ENCODE assay signal across 8 mouse cellular contexts in the genomic region with DNA sequence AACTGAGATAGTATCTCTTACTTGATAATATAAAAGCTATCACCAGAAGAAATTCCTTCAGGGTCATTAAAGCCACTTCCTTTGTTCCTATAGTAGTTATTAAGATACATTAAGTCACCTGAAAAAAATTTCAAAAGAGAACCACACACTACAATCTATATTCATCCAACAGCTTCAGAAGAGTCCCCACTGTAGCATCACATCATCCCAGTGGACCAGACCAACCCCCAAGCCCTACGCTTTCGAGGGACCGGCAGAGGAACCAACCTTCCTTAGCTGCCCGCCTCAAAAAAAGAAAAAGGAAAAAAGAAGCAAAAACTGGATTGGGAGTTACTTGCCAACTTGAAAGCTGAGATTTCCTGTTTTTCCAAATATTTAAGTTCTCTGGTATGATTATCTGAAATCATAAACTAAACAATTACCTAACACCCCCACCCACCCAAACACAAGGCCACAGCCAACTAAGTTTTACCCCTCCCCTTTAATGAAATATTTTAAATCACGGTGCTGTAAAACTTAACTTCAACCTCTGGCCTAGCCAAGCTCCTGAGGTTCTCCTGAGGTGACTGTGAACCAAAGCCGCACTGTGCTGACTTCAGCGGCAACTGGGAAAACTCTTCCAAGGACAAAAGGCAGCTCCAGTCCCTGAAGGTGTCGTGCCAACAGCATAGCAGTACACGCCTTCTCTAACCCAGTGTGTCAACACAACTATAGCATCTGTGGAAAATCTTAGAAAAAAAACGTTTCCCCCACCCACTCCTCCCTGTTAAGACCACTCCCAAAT. TPM values are rescaled to one million over a fixed set of nuclear protein-coding genes. Genes with fewer than 3 reads are reported as not detected.
A peak's percentile ranks its signal among the peaks of the same experiment; 100 is the strongest.
DNase-seq lines count a peak whose midpoint lies in the region; ATAC-seq and TF ChIP-seq lines count a peak whose summit lies in the region.

No protein-coding gene starts in this region.

- H3K4me2 ChIP-seq in heart, embryonic 15.5 days, result peak overlapping the region; percentile 54
- H3K4me2 ChIP-seq in liver, embryonic 16.5 days (ENCODE audit: low read depth, low read length), result peak overlapping the region; percentile 69
- peak overlapping the region; percentile 98 for H3K4me2 ChIP-seq in stomach, embryonic 16.5 days (ENCODE audit: low read depth, low read length)

- H3K36me3 ChIP-seq in heart, embryonic 15.5 days, result peaks cover 41% of the 10 kb centered on the region
- H3K36me3 ChIP-seq in liver, embryonic 16.5 days (ENCODE audit: control insufficient read depth, insufficient read depth), result peaks cover 55% of the 10 kb centered on the region
- H3K36me3 ChIP-seq in stomach, embryonic 16.5 days (ENCODE audit: control insufficient read depth, insufficient read depth, low read length), result peaks cover 17% of the 10 kb centered on the region

- under 1% methylated on average over 10 of the region's 10 CpGs for WGBS in heart, embryonic 15.5 days
- WGBS in liver, embryonic 16.5 days (ENCODE audit: insufficient replicate concordance), result 1% methylated on average over 10 of the region's 10 CpGs
- 0% methylated on average over 10 of the region's 10 CpGs for WGBS in stomach, embryonic 16.5 days

- no peaks in the 10 kb centered on the region for H3K9me3 ChIP-seq in heart, embryonic 15.5 days (replicated peaks)
- H3K9me3 ChIP-seq in liver, embryonic 16.5 days (replicated peaks; ENCODE audit: control insufficient read depth, low read length), result no peaks in the 10 kb centered on the region
- no peaks in the 10 kb centered on the region for H3K9me3 ChIP-seq in stomach, embryonic 16.5 days (replicated peaks; ENCODE audit: control insufficient read depth, low read length)

- intact Hi-C loops in left cerebral cortex, adult 2 months (cut with DNase I), result no loop called here
- intact Hi-C loops in left cerebral cortex, postnatal 10 days (cut with DNase I), result no loop called here
- intact Hi-C loops in left cerebral cortex, postnatal 14 days (cut with DNase I), result no loop called here

- peak in 1 of 2 experiments; percentile 13 for DNase-seq in left cerebral cortex, adult 2 months (ENCODE audit: extremely low spot score in 1 of 2, low spot score in 2 of 2)
- DNase-seq in left cerebral cortex, postnatal 10 days (ENCODE audit: extremely low spot score in 1 of 2, low spot score in 2 of 2), result no peak
- DNase-seq in left cerebral cortex, adult 11 months (ENCODE audit: low spot score), result no peak
- no peak for DNase-seq in left cerebral cortex, postnatal 14 days (ENCODE audit: low spot score in 2 of 2)

- no peak for ATAC-seq in heart, embryonic 15.5 days (replicated peaks; ENCODE audit: insufficient number of reproducible peaks, insufficient read depth, low FRiP score, low read depth)
- ATAC-seq in liver, embryonic 16.5 days (ENCODE audit: low read depth), result no peak
- ATAC-seq in stomach, embryonic 16.5 days (ENCODE audit: insufficient read depth, low FRiP score), result no peak

- peak overlapping the region; percentile 100 for H3K27ac ChIP-seq in left cerebral cortex, adult 2 months
- H3K27ac ChIP-seq in brown adipose tissue, adult 24 weeks (replicated peaks; ENCODE audit: low read depth, low read length), result peak overlapping the region; percentile 53
- H3K27ac ChIP-seq in heart, embryonic 15.5 days, result peak overlapping the region; percentile 99
- peak overlapping the region; percentile 94 for H3K27ac ChIP-seq in liver, embryonic 16.5 days (ENCODE audit: low read length)
- peak overlapping the region; percentile 95 for H3K27ac ChIP-seq in stomach, embryonic 16.5 days (ENCODE audit: low read length)

- H3K4me1 ChIP-seq in brown adipose tissue, adult 24 weeks (ENCODE audit: control insufficient read depth, insufficient read depth, insufficient read length, low read length), result peaks cover 6% of the 10 kb centered on the region; the same call in 1 of the 2 replicates
- H3K4me1 ChIP-seq in heart, embryonic 15.5 days (replicated peaks), result peaks cover 35% of the 10 kb centered on the region
- H3K4me1 ChIP-seq in liver, embryonic 16.5 days (ENCODE audit: control insufficient read depth, low read depth, low read length), result peaks cover 43% of the 10 kb centered on the region
- H3K4me1 ChIP-seq in stomach, embryonic 16.5 days (ENCODE audit: control insufficient read depth, insufficient read depth, low read length), result peaks cover 30% of the 10 kb centered on the region

- peak overlapping the region; percentile 88 for H3K9ac ChIP-seq in heart, embryonic 15.5 days
- peak overlapping the region; percentile 83 for H3K9ac ChIP-seq in liver, embryonic 16.5 days (ENCODE audit: low read depth, low read length)
- peak overlapping the region; percentile 99 for H3K9ac ChIP-seq in stomach, embryonic 16.5 days (ENCODE audit: low read length)

- peak overlapping the region; percentile 82 for H3K4me3 ChIP-seq in left cerebral cortex, adult 2 months
- H3K4me3 ChIP-seq in brown adipose tissue, adult 24 weeks (ENCODE audit: insufficient read depth, low read depth, low read length), result peak overlapping the region; percentile 95
- H3K4me3 ChIP-seq in heart, embryonic 15.5 days, result peak overlapping the region; percentile 69
- H3K4me3 ChIP-seq in liver, embryonic 16.5 days (ENCODE audit: low read depth, low read length), result peak overlapping the region; percentile 73
- H3K4me3 ChIP-seq in stomach, embryonic 16.5 days (replicated peaks; ENCODE audit: low read length), result peak overlapping the region; percentile 97

- TF ChIP-seq CTCF in left cerebral cortex, adult 2 months (IDR thresholded peaks at IDR 0.05), result no peak

- H3K27me3 ChIP-seq in heart, embryonic 15.5 days, result no peaks in the 10 kb centered on the region
- H3K27me3 ChIP-seq in liver, embryonic 16.5 days (ENCODE audit: control insufficient read depth, insufficient read depth, low read depth, low read length), result no peaks in the 10 kb centered on the region
- H3K27me3 ChIP-seq in stomach, embryonic 16.5 days (ENCODE audit: control insufficient read depth, insufficient read depth, low read length), result no peaks in the 10 kb centered on the region

RNA-seq across cellular contexts. Expression of gene Scyl1, which starts 28.5 kb away (rescaled TPM):
- 10 to 100 TPM; 92.0 to 98.0 TPM for total RNA-seq in left cerebral cortex, adult 2 months (2021)
- total RNA-seq in left cerebral cortex, postnatal 10 days (2021), result 10 to 100 TPM; 79.4 to 82.8 TPM
- 49.2 and 54.3 TPM in 2 replicates for polyA plus RNA-seq in brown adipose tissue, adult 24 weeks (2012; ENCODE audit: insufficient read depth, insufficient read length, missing spikeins)
- 53.5 and 65.9 TPM in 2 replicates for polyA plus RNA-seq in heart, embryonic 15.5 days (2015; fragmentation: Nextera tagmentation; extraction: Ambion mirVana)
- 19.3 and 21.5 TPM in 2 replicates for polyA plus RNA-seq in liver, embryonic 16.5 days (2015; fragmentation: Nextera tagmentation; extraction: Ambion mirVana)
- 66.3 and 67.8 TPM in 2 replicates for polyA plus RNA-seq in stomach, embryonic 16.5 days (2015; fragmentation: Nextera tagmentation; extraction: Ambion mirVana)
- 10 to 100 TPM; 77.7 to 79.5 TPM for total RNA-seq in left cerebral cortex, postnatal 14 days (2021)

RNA-seq across cellular contexts. Expression of gene Ltbp3, which starts 59.1 kb away (rescaled TPM):
- 10 to 100 TPM; 38.9 to 43.1 TPM for total RNA-seq in left cerebral cortex, adult 2 months (2021)
- 10 to 100 TPM; 19.9 to 21.4 TPM for total RNA-seq in left cerebral cortex, postnatal 10 days (2021)
- 59.4 and 101 TPM in 2 replicates for polyA plus RNA-seq in brown adipose tissue, adult 24 weeks (2012; ENCODE audit: insufficient read depth, insufficient read length, missing spikeins)
- 26.6 and 43.3 TPM in 2 replicates for polyA plus RNA-seq in heart, embryonic 15.5 days (2015; fragmentation: Nextera tagmentation; extraction: Ambion mirVana)
- polyA plus RNA-seq in liver, embryonic 16.5 days (2015; fragmentation: Nextera tagmentation; extraction: Ambion mirVana), result 0.74 and 4.6 TPM in 2 replicates
- polyA plus RNA-seq in stomach, embryonic 16.5 days (2015; fragmentation: Nextera tagmentation; extraction: Ambion mirVana), result 22.8 and 24.6 TPM in 2 replicates
- 10 to 100 TPM; 26.6 to 29.0 TPM for total RNA-seq in left cerebral cortex, postnatal 14 days (2021)
